Mouse (Mus musculus): ENCODE data around the gene Cops6. TPM values are rescaled to one million over a fixed set of nuclear protein-coding genes. Genes with fewer than 3 reads are reported as not detected.
A peak's percentile ranks its signal among the peaks of the same experiment; 100 is the strongest.

Cops6 gene
- 310 and 323 TPM in 2 replicates for polyA plus RNA-seq (2015; fragmentation: Nextera tagmentation; extraction: Ambion mirVana)

DNA sequence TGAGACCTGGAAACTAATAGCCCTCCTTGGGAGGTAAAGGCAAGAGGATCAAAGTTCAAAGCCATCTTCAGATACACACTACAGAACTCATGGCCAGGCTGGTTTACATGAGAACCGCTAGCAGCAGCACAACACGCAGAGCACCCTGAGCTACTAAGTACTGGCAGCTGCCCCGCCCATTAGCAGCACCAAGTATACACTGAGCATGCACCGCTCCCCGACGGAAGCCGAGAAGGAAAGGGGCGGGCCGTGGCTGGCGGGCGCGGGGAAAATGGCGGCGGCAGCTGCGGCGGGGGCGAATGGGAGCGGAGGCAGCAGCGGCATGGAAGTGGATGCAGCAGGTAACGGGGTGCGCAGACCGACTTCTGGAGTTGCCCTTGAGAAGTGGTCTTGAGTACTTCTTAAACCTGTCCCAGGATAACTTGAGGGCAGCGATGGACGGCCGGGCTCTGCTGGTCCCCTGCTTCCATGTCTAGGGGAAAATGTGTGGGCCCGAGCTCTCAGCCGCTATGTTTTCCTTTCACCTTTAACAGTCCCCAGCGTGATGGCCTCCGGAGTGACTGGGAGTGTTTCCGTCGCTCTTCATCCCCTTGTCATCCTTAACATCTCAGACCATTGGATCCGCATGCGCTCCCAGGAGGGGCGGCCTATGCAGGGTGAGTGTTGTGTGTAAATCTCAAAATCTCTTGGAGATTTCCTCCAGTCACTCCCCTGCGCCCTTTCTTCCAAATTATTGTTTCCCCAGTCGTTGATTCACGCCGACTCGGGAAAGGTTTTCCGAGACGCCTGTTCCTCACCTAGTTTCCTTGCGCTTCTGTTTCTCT is at the start of gene Cops6:
TSS of gene Cops6 (plus strand) at position 230 of the 824 bp plus-strand sequence.
- peak within 1 kb of the TSS; percentile 83 for H3K27ac ChIP-seq
- peak within 1 kb of the TSS; percentile 89 for H3K4me3 ChIP-seq
- WGBS, result under 1% methylated on average over 42 of the region's 42 CpGs
- peak within 1 kb of the TSS; percentile 80 for H3K9ac ChIP-seq
- H3K9me3 ChIP-seq, result no peaks in the 10 kb centered on the region
- ATAC-seq (replicated peaks), result peak; percentile 96
- no peaks in the 10 kb centered on the region for H3K27me3 ChIP-seq (replicated peaks)
- H3K4me1 ChIP-seq, result peaks cover 16% of the 10 kb centered on the region
- H3K36me3 ChIP-seq (replicated peaks), result peaks cover 35% of the 10 kb centered on the region; the same call in 1 of the 2 replicates
- H3K4me2 ChIP-seq, result peak within 1 kb of the TSS; percentile 86

DNA sequence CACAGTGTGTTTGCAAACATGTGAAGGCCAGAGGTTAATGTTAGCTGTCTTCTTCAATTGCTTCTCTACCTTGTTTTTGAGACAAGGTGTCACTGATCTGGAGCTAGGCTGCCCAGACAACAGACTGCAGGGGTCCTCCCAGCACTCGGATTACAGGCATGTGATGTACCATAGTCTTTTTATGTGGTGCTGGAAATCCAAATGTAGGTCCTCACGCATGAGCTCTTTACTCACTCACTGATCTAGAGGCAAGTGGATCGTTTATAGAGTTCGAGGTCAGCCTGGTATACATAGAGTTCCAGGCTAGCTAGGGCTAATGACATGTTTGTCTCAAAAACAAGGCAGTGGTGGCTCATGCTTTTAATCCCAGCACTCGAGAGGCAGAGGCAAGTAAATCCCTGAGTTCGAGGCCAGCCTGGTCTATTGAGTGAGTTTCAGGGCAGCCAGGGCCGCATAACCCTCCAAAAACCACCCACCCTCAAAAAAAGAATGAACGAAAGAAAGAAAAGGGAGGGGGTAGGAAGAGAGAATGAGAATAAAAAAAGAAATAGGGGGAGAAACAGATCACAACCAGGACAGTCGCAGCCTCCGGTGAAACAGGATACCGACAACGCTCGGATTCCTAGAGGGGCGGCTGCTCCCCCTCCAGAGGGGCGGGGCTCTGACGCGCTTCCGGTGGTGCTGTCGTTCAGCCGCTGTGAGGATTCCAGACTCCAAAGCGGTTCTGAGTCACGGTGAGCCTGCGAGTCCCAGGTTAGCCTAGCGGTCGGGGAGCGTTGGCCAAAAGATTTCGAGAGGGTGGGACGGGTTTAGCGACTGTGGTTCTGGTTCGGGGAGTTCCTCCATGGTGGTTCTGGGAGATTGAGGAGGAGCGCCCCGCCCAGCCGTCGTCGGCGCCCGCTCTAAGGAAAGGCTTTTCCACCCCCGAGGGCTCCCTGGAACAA is 44.3 kb upstream of the Cops6 start, which contains the start of gene Zscan21:
TSS of gene Zscan21 (plus strand) at position 649 of the 944 bp plus-strand sequence.
- WGBS, result 7% methylated on average over 38 of the region's 38 CpGs
- ATAC-seq (replicated peaks), result peak; percentile 97
- Histone ChIP-seq H3K36me3 (replicated peaks) (0 out of 2 replicates have a peak, but pooled peaks cover 4% of the 10 kb centered on the region), H3K4me3 (peak within 1 kb of the TSS; percentile 68), H3K9me3 (no peaks in the 10 kb centered on the region), H3K4me2 (peak within 1 kb of the TSS; percentile 66), H3K27ac (peak within 1 kb of the TSS; percentile 92), H3K9ac (peak within 1 kb of the TSS; percentile 75), H3K27me3 (replicated peaks) (no peaks in the 10 kb centered on the region), H3K4me1 (peaks cover 19% of the 10 kb centered on the region)

DNA sequence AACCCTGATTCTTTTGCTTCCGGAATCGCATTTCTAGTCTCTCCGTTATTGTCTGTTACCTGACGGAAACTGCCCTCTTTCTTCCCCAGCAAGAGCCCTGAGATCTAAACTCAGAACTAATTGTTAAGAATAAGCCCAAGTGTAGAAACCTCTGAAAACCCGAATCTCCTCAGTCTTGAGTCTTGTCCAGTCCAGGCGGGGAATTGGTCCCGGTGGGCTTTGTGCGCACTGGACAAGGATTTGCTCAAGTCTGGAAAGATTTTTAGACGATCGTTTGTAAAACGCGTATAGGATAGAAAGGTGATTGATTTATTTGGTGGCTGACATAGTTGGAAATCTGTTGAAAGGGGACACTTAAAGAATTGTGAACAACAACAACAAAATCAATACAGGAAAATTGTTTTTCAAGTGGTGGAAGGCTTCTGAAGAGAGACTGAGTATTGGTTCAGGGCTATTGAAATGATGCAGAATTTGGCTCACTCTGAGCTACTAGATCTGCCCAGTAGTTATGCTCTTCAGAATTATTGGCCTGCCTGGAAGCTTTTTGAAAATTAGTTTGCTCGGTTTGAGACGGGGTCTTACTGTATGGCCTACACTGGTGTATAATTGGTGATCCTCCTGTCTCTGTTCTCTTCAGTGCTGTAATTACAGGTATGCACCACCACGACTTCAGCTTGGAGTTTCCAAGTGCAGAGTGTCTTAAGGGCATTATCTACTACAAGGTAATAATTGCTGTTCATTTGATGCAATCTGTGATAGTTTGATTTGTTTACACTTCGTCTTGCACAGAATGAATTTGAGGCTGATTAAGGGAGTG is 43.5 kb upstream of the Cops6 start:
- Histone ChIP-seq H3K27me3 (replicated peaks) (no peaks in the 10 kb centered on the region), H3K36me3 (replicated peaks) (0 out of 2 replicates have a peak, but pooled peaks cover 7% of the 10 kb centered on the region), H3K4me1 (peaks cover 19% of the 10 kb centered on the region), H3K4me3 (peak overlapping the region; percentile 68), H3K4me2 (peak overlapping the region; percentile 66), H3K27ac (peak overlapping the region; percentile 92), H3K9me3 (no peaks in the 10 kb centered on the region), H3K9ac (peak overlapping the region; percentile 75)
- peak; percentile 59 for ATAC-seq (replicated peaks)
- 6% methylated on average over 16 of the region's 16 CpGs for WGBS

DNA sequence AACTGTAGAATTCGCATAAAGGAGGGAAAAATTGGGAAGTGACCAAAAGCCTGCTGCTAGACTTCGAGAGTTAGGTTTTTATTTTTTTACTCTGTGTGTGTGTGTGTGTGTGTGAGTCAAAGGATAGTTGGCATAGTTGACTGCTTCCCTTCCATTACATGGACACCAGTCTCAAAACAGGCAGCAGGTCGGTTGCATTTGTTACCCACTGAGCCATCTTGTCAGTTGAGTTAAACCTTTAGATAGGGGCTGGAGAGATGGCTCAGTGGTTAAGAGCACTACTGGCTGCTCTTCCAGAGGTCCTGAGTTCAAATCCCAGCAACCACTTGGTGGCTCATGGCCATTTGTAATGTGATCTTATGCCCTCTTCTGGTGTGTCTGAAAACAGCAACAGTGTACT is 42.8 kb upstream of the Cops6 start:
- peak overlapping the region; percentile 66 for H3K4me2 ChIP-seq
- H3K27me3 ChIP-seq (replicated peaks), result no peaks in the 10 kb centered on the region
- H3K27ac ChIP-seq, result no peak overlapping the region
- H3K4me3 ChIP-seq, result peak overlapping the region; percentile 68
- H3K36me3 ChIP-seq (replicated peaks), result peaks cover 7% of the 10 kb centered on the region; the same call in 1 of the 2 replicates
- H3K9me3 ChIP-seq, result no peaks in the 10 kb centered on the region
- ATAC-seq (replicated peaks), result no peak
- H3K4me1 ChIP-seq, result peaks cover 19% of the 10 kb centered on the region
- peak overlapping the region; percentile 75; the same call in 1 of the 2 replicates for H3K9ac ChIP-seq
- 81% methylated on average over 3 of the region's 3 CpGs for WGBS

DNA sequence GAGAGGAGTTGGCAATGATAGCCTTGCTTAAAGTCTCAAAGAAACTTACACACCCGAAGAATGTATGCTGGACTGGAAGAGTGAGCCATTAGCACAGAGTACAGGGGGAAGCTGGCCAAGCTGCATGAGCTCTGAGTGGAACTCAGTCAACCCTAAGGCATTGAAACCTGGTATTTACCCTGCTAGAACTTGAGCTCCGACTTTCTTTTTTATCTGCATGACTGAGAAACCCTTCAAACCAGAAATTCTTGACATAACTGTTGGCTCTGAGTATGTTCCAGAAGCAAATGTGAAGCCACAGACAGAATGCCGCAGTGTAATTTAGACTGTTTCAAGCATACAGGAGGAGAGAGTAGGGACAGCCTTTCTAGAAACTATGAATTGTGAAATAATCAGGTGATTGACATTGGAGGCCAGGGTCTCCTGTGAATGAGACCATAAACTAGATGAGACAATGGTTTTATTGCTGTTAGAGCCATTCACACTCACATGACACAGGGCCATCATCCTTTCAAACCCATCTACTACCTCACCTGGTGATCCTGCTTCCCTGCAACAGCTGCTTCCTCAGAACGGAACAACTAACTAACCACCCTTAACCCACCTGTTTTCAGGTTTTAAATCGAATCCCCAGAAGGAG is 28.3 kb upstream of the Cops6 start:
- H3K4me1 ChIP-seq, result no peaks in the 10 kb centered on the region
- 96% methylated on average over 5 of the region's 5 CpGs for WGBS
- no peak overlapping the region for H3K4me2 ChIP-seq
- H3K9ac ChIP-seq, result no peak overlapping the region
- H3K27ac ChIP-seq, result no peak overlapping the region
- no peaks in the 10 kb centered on the region for H3K9me3 ChIP-seq
- peaks cover 59% of the 10 kb centered on the region for H3K36me3 ChIP-seq (replicated peaks)
- no peak overlapping the region for H3K4me3 ChIP-seq
- no peaks in the 10 kb centered on the region for H3K27me3 ChIP-seq (replicated peaks)
- no peak for ATAC-seq (replicated peaks)

DNA sequence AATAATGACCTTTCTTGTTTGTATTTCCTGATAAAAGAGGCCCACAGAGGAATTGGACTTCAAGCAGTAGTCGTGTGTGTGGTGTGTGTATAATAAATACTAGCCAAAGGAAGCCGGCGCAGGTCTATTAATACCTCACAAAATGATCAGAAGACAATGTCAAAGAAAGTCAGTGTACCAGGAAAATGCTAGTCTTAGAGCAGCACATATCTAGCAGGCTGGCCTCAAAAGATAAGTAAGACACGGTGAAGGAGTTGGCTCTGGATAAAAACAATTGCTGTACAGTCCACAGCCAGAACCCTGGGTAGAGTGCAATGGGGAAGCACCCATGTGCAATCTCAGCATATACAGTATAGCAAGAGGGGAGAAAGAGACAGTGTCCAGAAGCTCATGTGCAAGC is 23.6 kb upstream of the Cops6 start:
- Histone ChIP-seq H3K4me1 (no peaks in the 10 kb centered on the region), H3K27me3 (replicated peaks) (no peaks in the 10 kb centered on the region), H3K4me2 (no peak overlapping the region), H3K9ac (no peak overlapping the region), H3K9me3 (no peaks in the 10 kb centered on the region), H3K27ac (no peak overlapping the region), H3K4me3 (no peak overlapping the region), H3K36me3 (replicated peaks) (peaks cover 31% of the 10 kb centered on the region)
- 93% methylated on average over 4 of the region's 4 CpGs for WGBS
- no peak for ATAC-seq (replicated peaks)

DNA sequence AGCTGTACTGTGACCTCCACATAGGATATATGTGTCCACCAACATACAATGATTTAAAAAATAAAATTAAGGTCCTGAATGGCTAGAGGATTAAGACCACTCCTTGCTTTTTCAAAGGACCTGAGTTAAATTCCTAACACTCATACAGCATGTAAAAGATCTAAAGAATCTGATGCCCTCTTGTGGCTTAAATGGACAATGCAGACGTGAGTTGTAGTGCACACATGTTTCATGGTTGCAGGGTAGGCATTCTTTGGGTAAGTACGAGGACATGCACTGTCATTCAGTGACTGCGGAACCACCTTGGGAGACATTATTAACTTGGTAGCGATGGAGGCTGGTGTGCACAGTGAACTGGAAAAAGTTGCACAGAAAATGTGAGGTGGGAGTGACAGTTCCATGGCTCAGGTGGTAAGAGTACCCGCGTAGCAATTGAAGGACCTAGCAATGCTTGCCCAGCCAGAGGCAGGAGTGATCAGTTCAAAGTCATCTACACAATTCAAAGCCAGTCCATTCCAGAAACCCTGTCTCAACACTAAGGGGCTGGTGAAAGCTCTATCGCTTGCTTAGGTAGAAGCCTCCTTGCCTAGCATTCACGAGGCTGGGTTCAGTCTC is 22.8 kb upstream of the Cops6 start:
- Histone ChIP-seq H3K9ac (no peak overlapping the region), H3K36me3 (replicated peaks) (peaks cover 28% of the 10 kb centered on the region), H3K4me3 (no peak overlapping the region), H3K27ac (no peak overlapping the region), H3K9me3 (no peaks in the 10 kb centered on the region), H3K4me2 (no peak overlapping the region), H3K27me3 (replicated peaks) (no peaks in the 10 kb centered on the region), H3K4me1 (no peaks in the 10 kb centered on the region)
- ATAC-seq (replicated peaks), result no peak
- 62% methylated on average over 8 of the region's 8 CpGs for WGBS

DNA sequence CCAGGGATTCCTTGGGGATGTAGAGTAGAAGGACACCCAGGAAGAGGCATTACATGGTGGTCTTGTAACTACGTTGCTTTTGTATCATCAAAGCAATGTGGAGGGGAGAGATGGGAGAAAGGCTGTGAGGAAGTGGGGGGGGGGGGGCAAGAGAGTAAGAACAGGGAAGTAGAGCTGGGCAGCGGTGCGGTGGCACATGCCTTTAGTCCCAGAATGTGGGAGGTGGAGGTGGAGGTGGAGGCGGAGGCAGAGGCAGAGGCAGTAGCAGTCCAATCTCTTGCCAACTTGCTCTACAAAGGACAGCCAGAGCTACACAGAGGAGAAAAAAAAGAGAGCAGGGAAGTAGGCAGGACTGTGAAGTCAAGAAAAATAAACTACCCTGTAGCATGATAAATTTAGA is 22.3 kb upstream of the Cops6 start:
- WGBS, result 73% methylated on average over 4 of the region's 4 CpGs
- Histone ChIP-seq H3K4me3 (no peak overlapping the region), H3K9me3 (no peaks in the 10 kb centered on the region), H3K9ac (no peak overlapping the region), H3K4me2 (no peak overlapping the region), H3K36me3 (replicated peaks) (peaks cover 26% of the 10 kb centered on the region), H3K27me3 (replicated peaks) (no peaks in the 10 kb centered on the region), H3K27ac (no peak overlapping the region), H3K4me1 (no peaks in the 10 kb centered on the region)
- ATAC-seq (replicated peaks), result no peak

DNA sequence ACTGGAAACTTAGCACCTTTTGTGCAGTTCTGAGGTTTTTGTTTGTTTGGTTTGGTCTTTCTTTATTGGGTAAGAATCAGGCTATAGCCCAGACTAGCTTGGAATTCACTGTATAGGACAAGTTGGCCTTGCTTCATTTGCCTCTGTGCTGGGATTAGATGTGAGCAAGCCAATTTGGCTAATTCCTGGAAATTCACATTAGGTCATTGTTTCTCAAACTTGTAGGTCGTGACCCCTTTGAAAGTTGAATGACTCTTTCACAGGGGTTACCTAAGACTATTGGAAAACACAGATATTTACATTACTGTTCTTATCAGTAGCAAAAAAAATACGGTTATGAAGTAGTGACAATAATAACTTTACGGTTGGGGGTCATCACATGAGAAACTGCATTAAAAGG is 6.5 kb upstream of the Cops6 start:
- peaks cover 18% of the 10 kb centered on the region; the same call in 1 of the 2 replicates for H3K36me3 ChIP-seq (replicated peaks)
- ATAC-seq (replicated peaks), result no peak
- H3K9me3 ChIP-seq, result no peaks in the 10 kb centered on the region
- H3K4me3 ChIP-seq, result peak overlapping the region; percentile 72
- H3K4me2 ChIP-seq, result peak overlapping the region; percentile 51
- H3K4me1 ChIP-seq, result peaks cover 12% of the 10 kb centered on the region
- no peaks in the 10 kb centered on the region for H3K27me3 ChIP-seq (replicated peaks)
- 93% methylated on average over 3 of the region's 3 CpGs for WGBS
- H3K9ac ChIP-seq, result peak overlapping the region; percentile 89
- peak overlapping the region; percentile 97; the same call in 1 of the 2 replicates for H3K27ac ChIP-seq

DNA sequence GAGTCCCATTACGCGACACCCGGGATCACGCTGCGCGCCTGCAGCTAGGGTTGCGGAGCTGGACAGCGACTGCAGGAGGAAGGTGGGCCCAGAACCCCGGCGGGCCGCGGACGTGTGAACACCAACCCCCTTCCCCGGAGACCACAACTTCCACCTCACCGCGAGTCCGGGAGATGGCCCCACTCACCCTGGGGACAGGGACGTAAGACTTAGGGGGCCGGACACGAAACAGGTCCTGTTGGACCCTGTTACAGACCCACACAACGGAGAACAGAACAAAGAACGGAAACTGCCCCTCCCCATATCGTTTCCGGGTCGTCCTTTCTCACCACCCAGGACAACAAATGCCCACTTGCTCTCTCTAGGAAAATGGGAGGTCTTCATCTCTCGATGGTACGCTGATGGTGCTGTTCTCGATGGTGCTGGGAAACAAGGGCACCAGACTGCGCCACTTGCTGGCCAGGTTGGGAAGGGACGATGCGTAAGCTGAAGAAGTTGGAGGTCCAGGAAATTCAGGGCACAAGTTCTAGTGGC is 5.4 kb upstream of the Cops6 start, which contains the start of gene Zfp113:
TSS of gene Zfp113 (minus strand) at position 302 of the 534 bp plus-strand sequence.
- peak; percentile 96 for ATAC-seq (replicated peaks)
- H3K9me3 ChIP-seq, result no peaks in the 10 kb centered on the region
- H3K4me3 ChIP-seq, result peak within 1 kb of the TSS; percentile 72
- H3K27ac ChIP-seq, result peak within 1 kb of the TSS; percentile 97
- peak within 1 kb of the TSS; percentile 89 for H3K9ac ChIP-seq
- under 1% methylated on average over 31 of the region's 31 CpGs for WGBS
- H3K36me3 ChIP-seq (replicated peaks), result peaks cover 14% of the 10 kb centered on the region; the same call in 1 of the 2 replicates
- peaks cover 16% of the 10 kb centered on the region for H3K4me1 ChIP-seq
- no peaks in the 10 kb centered on the region for H3K27me3 ChIP-seq (replicated peaks)
- H3K4me2 ChIP-seq, result peak within 1 kb of the TSS; percentile 51
